Mouse (Mus musculus) heart, embryonic 12.5 days (tissue): Measurements from ENCODE around the gene Plekhm2. TPM values are rescaled to one million over a fixed set of nuclear protein-coding genes. Genes with fewer than 3 reads are reported as not detected.

ENCODE experiments used
- ATAC-seq: fragments of 200-750 bp; cut with Nextera tagmentation; 2 replicates; pipeline ENCODE4 v1.8.0; 2017; ENCODE audit warnings: moderate TSS enrichment, moderate library complexity; ENCODE audit not compliant: insufficient number of reproducible peaks, low FRiP score
- H3K27ac ChIP-seq: fragments of 300-500 bp; sonication (generic); 2 replicates; pipeline ENCODE4 v1.5.1; 2016; ENCODE audit warnings: mild to moderate bottlenecking, moderate library complexity; ENCODE audit not compliant: poor library complexity, severe bottlenecking
- H3K27me3 ChIP-seq: fragments of 300-500 bp; sonication (generic); replicated peaks from 2 replicates; pipeline ENCODE4 v1.6.1; 2016; ENCODE audit warnings: mild to moderate bottlenecking, moderate library complexity
- H3K36me3 ChIP-seq: fragments of 300-500 bp; sonication (generic); 2 replicates; pipeline ENCODE4 v1.6.1; 2016; ENCODE audit warnings: mild to moderate bottlenecking, moderate library complexity
- H3K4me1 ChIP-seq: fragments of 300-500 bp; sonication (generic); replicated peaks from 2 replicates; pipeline ENCODE4 v1.6.1; 2016; ENCODE audit warnings: mild to moderate bottlenecking
- H3K4me2 ChIP-seq: fragments of 300-500 bp; sonication (generic); 2 replicates; pipeline ENCODE4 v1.6.1; 2016; ENCODE audit warnings: mild to moderate bottlenecking, moderate library complexity
- H3K4me3 ChIP-seq: fragments of 300-500 bp; sonication (generic); 2 replicates; pipeline ENCODE4 v1.5.1; 2016; ENCODE audit warnings: mild to moderate bottlenecking
- H3K9ac ChIP-seq: fragments of 300-500 bp; sonication (generic); 2 replicates; pipeline ENCODE4 v1.6.1; 2016; ENCODE audit warnings: mild to moderate bottlenecking, moderate library complexity
- H3K9me3 ChIP-seq: fragments of 300-500 bp; sonication (generic); replicated peaks from 2 replicates; pipeline ENCODE4 v1.6.1; 2016; ENCODE audit warnings: mild to moderate bottlenecking, moderate library complexity
- WGBS: fragments of 180-500 bp; shearing (Covaris S2); methylation state at CpG from one replicate; pipeline ENCODE4 v1.1.7; 2016; 5-methylcytosine and 5-hydroxymethylcytosine counted together
- polyA plus RNA-seq: library from polyadenylated mRNA; unstranded; fragments of >200 nt; fragmentation: Nextera tagmentation; extraction: Ambion mirVana; gene quantifications from 2 replicates; pipeline ENCODE4 v1.2.1, GENCODE M21; 2016

Gene Plekhm2
- polyA plus RNA-seq, 1 experiment from 2014 or later = 6.2 TPM

DNA sequence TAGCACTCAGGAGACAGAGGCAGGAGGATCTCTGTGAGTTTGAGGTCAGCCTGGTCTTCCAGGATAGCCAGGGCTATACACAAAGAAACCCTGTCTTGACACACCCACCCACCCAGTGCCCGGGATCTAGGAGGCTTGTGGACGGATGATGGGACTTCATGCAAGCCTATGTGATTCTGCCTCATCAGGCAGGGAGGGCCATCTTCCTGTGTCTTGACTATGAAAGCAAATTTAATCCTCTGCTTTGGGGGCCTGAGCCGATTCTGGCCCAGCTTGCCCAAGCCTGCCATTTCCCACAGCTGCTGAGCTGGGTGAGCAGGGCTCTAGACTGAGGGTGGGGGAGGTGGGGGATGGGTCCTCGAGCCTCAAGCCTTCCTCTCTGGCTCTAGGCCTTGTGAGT lies 60.8 kb downstream of the Plekhm2 start:
- Histone ChIP-seq H3K36me3 (no peaks in the 10 kb centered on the region), H3K27me3 (no peaks in the 10 kb centered on the region), H3K4me2 (no peak overlapping the region), H3K4me1 (peaks cover 53% of the 10 kb centered on the region), H3K4me3 (no peak overlapping the region), H3K27ac (peak overlapping the region; percentile 45), H3K9me3 (no peaks in the 10 kb centered on the region), H3K9ac (no peak overlapping the region)
- ATAC-seq = no peak
- WGBS = 54% methylated on average over 4 of the region's 4 CpGs

GRCm38 (mm10) chr4:141602523-141603223 lies 62.0 kb downstream of the Plekhm2 start:
- Histone ChIP-seq H3K9ac (no peak overlapping the region), H3K36me3 (no peaks in the 10 kb centered on the region), H3K9me3 (no peaks in the 10 kb centered on the region), H3K4me2 (no peak overlapping the region), H3K27me3 (no peaks in the 10 kb centered on the region), H3K27ac (peak overlapping the region; percentile 74), H3K4me1 (peaks cover 53% of the 10 kb centered on the region), H3K4me3 (no peak overlapping the region)
- WGBS = 50% methylated on average over 11 of the region's 11 CpGs
- peak; percentile 36 for ATAC-seq

- no peak overlapping the region for H3K4me2 ChIP-seq
- whole genome bisulfite sequencing = 57% methylated on average over 12 of the region's 12 CpGs
- peak overlapping the region; percentile 74 for H3K27ac ChIP-seq
- H3K9ac ChIP-seq = no peak overlapping the region
- H3K9me3 ChIP-seq = no peaks in the 10 kb centered on the region
- ATAC-seq = no peak
- H3K4me3 ChIP-seq = no peak overlapping the region
- H3K27me3 ChIP-seq = no peaks in the 10 kb centered on the region
- H3K36me3 ChIP-seq = no peaks in the 10 kb centered on the region
- H3K4me1 ChIP-seq = peaks cover 60% of the 10 kb centered on the region
Measured at GRCm38 (mm10) chr4:141601148-141601862, 63.4 kb downstream of the Plekhm2 start.

GRCm38 (mm10) chr4:141600364-141600763 lies 64.3 kb downstream of the Plekhm2 start:
- H3K27me3 ChIP-seq = no peaks in the 10 kb centered on the region
- H3K4me3 ChIP-seq = peak overlapping the region; percentile 76; the same call in 1 of the 2 replicates
- no peaks in the 10 kb centered on the region for H3K9me3 ChIP-seq
- H3K9ac ChIP-seq = no peak overlapping the region; the same call in 1 of the 2 replicates
- H3K27ac ChIP-seq = peak overlapping the region; percentile 84; the same call in 1 of the 2 replicates
- peaks cover 4% of the 10 kb centered on the region for H3K36me3 ChIP-seq
- no peak for ATAC-seq
- peaks cover 54% of the 10 kb centered on the region for H3K4me1 ChIP-seq
- WGBS = 27% methylated on average over 6 of the region's 6 CpGs
- peak overlapping the region; percentile 91 for H3K4me2 ChIP-seq

DNA sequence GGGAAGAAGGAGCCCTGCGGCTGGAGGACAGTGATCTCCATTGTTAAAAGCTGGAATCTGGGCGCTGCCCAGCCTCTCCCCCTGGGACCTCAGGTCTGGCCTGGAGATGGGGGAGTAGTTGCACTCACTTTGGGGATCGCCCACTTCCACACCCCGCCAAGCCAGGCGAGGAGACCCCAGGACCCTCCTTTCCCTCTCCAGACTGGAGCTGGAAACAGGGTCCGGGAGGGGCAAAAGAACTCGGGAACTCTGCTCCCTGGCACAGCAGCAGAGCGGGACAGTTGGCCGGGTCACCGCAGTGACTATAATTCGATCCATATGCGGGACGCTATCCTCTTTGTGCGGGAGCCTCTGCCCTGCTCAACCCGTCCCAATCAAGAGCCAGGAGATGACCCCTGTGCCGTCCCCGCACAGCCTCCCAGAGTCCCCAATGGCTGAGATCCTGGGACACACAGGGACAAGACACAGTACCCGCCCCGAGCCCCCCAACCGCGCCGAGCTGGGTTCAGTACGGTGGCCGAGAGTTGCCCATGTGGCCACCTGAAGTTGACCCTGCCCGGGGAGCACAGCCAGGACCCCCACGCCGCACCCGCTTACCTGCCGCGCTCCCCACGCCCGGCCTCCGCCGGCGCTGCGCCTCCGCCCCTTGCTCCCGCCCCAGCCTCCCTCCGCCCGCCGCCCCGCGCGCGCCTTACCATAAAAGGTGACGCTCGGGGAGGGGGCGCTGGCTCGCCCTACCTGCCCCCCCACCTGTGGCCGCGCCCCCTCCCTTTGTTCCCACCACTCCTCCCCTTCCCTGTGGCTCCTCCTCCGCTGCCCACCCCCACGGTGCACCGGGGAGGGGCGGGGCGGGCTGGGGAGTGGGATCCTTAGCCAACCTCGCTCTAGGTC lies 65.2 kb downstream of the Plekhm2 start:
- Histone ChIP-seq H3K4me1 (peaks cover 51% of the 10 kb centered on the region), H3K4me3 (peak overlapping the region; percentile 76)
- peak; percentile 31; the same call in 1 of the 2 replicates for ATAC-seq

GRCm38 (mm10) chr4:141598894-141599250 lies 65.8 kb downstream of the Plekhm2 start:
- Histone ChIP-seq H3K4me2 (peak overlapping the region; percentile 91), H3K9me3 (no peaks in the 10 kb centered on the region), H3K27ac (peak overlapping the region; percentile 84), H3K27me3 (no peaks in the 10 kb centered on the region), H3K4me3 (peak overlapping the region; percentile 76), H3K36me3 (peaks cover 19% of the 10 kb centered on the region), H3K9ac (peak overlapping the region; percentile 87), H3K4me1 (peaks cover 45% of the 10 kb centered on the region)
- WGBS = 2% methylated on average over 9 of the region's 9 CpGs
- ATAC-seq = no peak

More for the DNA sequence above, 65.2 kb downstream of the Plekhm2 start:
- H3K9ac ChIP-seq = peak overlapping the region; percentile 87
- peaks cover 13% of the 10 kb centered on the region for H3K36me3 ChIP-seq
- peak overlapping the region; percentile 84 for H3K27ac ChIP-seq
- no peaks in the 10 kb centered on the region for H3K9me3 ChIP-seq
- WGBS = under 1% methylated on average over 54 of the region's 57 CpGs
- no peaks in the 10 kb centered on the region for H3K27me3 ChIP-seq
- H3K4me2 ChIP-seq = peak overlapping the region; percentile 91

DNA sequence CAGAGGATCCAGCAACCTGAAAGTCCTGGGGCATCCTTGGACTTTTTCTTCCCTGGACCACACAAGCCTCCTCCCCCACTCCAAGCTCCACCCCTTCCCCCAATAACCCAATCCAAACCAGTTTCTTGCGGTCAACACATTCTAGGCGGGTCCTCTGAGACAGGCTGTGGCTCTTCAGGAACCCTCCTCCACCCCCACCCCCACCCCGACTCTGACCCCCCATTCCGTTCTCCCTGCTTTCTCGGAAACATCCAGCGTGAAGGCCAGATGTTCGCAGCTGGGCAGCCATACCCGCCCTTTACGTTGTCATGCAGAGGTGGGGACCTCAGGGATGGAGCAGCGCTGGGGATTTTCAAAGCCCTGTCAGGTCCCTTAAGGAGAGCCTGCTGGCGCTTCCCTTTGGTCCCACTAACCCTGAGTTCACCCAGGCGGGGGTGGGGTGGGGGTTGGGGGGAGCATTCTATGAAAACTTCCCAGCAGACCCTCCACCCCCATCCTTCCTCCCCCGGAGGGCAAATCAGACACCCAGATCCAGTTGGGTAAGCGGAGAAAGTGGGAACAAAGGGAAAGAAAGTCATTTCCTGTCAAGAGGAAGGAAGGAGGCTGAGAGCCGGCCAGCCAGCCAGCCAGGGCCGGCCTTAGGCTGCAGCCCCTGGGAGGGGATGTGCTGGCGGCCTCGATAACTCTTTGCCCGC lies 66.4 kb downstream of the Plekhm2 start:
- Histone ChIP-seq H3K36me3 (peaks cover 22% of the 10 kb centered on the region), H3K4me3 (peak overlapping the region; percentile 76), H3K4me1 (peaks cover 40% of the 10 kb centered on the region), H3K27me3 (no peaks in the 10 kb centered on the region), H3K27ac (peak overlapping the region; percentile 84), H3K9ac (peak overlapping the region; percentile 87), H3K9me3 (no peaks in the 10 kb centered on the region), H3K4me2 (peak overlapping the region; percentile 91)
- WGBS = 2% methylated on average over 19 of the region's 19 CpGs
- ATAC-seq = peak; percentile 37; the same call in 1 of the 2 replicates

DNA sequence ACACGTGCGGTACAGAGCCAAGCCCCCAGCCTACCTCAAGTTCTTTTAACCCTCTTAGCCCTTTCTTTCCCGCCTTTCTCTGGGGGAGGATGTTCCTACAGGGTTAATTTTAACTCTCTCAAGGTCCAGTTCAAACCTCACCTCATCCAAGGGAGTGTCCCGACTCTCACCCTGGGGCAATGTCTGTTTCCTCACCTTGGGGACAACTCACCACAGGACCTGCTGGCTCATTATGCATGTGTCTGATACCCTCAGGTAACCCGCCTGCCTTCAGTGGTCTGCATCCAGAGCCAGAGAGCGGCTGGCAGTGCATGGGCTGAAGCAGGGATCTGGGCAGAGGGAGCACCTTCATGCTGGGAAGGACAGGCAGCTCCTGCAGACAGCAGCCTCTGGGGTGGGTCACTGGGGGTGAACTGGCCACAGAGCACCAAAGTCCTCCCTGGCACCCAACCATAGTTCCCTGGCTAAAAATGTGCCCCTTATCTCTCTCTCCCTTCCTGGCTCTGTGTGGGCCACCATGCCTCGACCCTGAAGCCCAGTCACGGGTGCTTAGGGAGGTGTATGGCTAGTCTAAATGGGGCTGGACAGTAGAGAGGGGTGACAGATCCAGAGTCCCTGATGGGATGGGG lies 67.9 kb downstream of the Plekhm2 start:
- Histone ChIP-seq H3K9ac (no peak overlapping the region), H3K4me1 (peaks cover 27% of the 10 kb centered on the region), H3K36me3 (peaks cover 38% of the 10 kb centered on the region), H3K27me3 (no peaks in the 10 kb centered on the region), H3K9me3 (no peaks in the 10 kb centered on the region), H3K4me2 (no peak overlapping the region), H3K4me3 (no peak overlapping the region), H3K27ac (no peak overlapping the region)
- ATAC-seq = no peak
- 69% methylated on average over 8 of the region's 8 CpGs for WGBS

- no peak overlapping the region for H3K4me2 ChIP-seq
- no peak overlapping the region for H3K4me3 ChIP-seq
- no peaks in the 10 kb centered on the region for H3K9me3 ChIP-seq
- peaks cover 17% of the 10 kb centered on the region for H3K4me1 ChIP-seq
- 78% methylated on average over 9 of the region's 9 CpGs for WGBS
- H3K36me3 ChIP-seq = peaks cover 47% of the 10 kb centered on the region
- no peak for ATAC-seq
- no peak overlapping the region for H3K9ac ChIP-seq
- no peak overlapping the region for H3K27ac ChIP-seq
- H3K27me3 ChIP-seq = no peaks in the 10 kb centered on the region
Measured at GRCm38 (mm10) chr4:141595605-141596268, 69.0 kb downstream of the Plekhm2 start.

DNA sequence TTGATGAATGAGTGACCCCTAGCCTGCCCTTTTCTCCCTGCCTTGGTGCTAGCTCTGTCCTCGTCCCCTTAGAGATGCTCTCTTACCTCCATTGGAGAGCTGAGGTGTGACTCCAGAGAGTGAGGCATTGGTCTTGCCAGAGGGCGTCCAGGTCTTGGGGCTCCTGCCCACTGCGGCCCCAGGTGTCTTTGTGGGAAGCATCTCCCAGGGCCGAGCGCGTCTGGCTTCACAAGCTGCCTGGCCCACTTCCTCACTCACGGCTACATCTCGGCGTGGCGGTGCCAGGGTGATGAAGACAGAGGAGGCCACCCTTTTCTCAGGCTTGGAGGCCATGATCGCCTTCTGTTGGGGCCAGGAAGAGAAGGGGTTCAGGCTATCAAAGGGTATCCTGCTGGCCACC lies 69.6 kb downstream of the Plekhm2 start:
- H3K4me2 ChIP-seq = no peak overlapping the region
- no peak overlapping the region for H3K4me3 ChIP-seq
- 83% methylated on average over 11 of the region's 11 CpGs for WGBS
- H3K4me1 ChIP-seq = peaks cover 11% of the 10 kb centered on the region
- no peak for ATAC-seq
- H3K27me3 ChIP-seq = no peaks in the 10 kb centered on the region
- no peak overlapping the region for H3K27ac ChIP-seq
- peaks cover 51% of the 10 kb centered on the region for H3K36me3 ChIP-seq
- H3K9ac ChIP-seq = no peak overlapping the region
- H3K9me3 ChIP-seq = no peaks in the 10 kb centered on the region
